Mouse (Mus musculus) gastrocnemius, postnatal 4 days (tissue): ENCODE results near the gene Grk6. TPM values are rescaled to one million over a fixed set of nuclear protein-coding genes. Genes with fewer than 3 reads are reported as not detected.

Source experiments
- DNase-seq, 2 experiments: peaks; one replicate each; pipeline ENCODE4 v3.0.0; 2021 to 2022; ENCODE audit warnings: low spot score in 2 of 2, mixed read lengths in 2 of 2
- total RNA-seq, 2 experiments: library from RNA; stranded (reverse); gene quantifications; 2 replicates each; pipeline ENCODE4 v1.2.3; 2021

The Grk6 gene
- total RNA-seq, 2 experiments from 2014 or later: 32.9 TPM

- DNase-seq: no peak
Measured at GRCm38 (mm10) chr13:55463399-55464026, 18.6 kb downstream of the Grk6 start.

- no peak for DNase-seq
Measured at GRCm38 (mm10) chr13:55464027-55464884, 19.4 kb downstream of the Grk6 start, which contains the start of gene Prr7. TSS of gene Prr7 (plus strand) at chr13:55464267.

GRCm38 (mm10) chr13:55465184-55465583, 20.3 kb downstream of the Grk6 start:
- DNase-seq: no peak

GRCm38 (mm10) chr13:55465830-55466440, 21.1 kb downstream of the Grk6 start:
- no peak for DNase-seq

GRCm38 (mm10) chr13:55468851-55469560, 24.1 kb downstream of the Grk6 start:
- DNase-seq: peak in 1 of 2 experiments; percentile 67

GRCm38 (mm10) chr13:55470372-55470771, 25.5 kb downstream of the Grk6 start:
- DNase-seq: no peak

GRCm38 (mm10) chr13:55471156-55471818, 26.4 kb downstream of the Grk6 start:
- peak; percentile 84 to 86 for DNase-seq

GRCm38 (mm10) chr13:55471819-55472131, 26.9 kb downstream of the Grk6 start:
- DNase-seq: no peak

GRCm38 (mm10) chr13:55472132-55473022, 27.5 kb downstream of the Grk6 start:
- peak in 1 of 2 experiments; percentile 63 for DNase-seq

- no peak for DNase-seq
Measured at GRCm38 (mm10) chr13:55473076-55473831, 28.4 kb downstream of the Grk6 start.

- DNase-seq: no peak
Measured at GRCm38 (mm10) chr13:55473961-55474360, 29.1 kb downstream of the Grk6 start.

GRCm38 (mm10) chr13:55474621-55475069, 29.8 kb downstream of the Grk6 start:
- no peak for DNase-seq

- no peak for DNase-seq
Measured at GRCm38 (mm10) chr13:55475750-55476149, 30.9 kb downstream of the Grk6 start.

- DNase-seq: no peak
Measured at GRCm38 (mm10) chr13:55476256-55476655, 31.4 kb downstream of the Grk6 start.

GRCm38 (mm10) chr13:55477492-55477891, 32.6 kb downstream of the Grk6 start:
- no peak for DNase-seq

- no peak for DNase-seq
Measured at GRCm38 (mm10) chr13:55478036-55478435, 33.2 kb downstream of the Grk6 start.

- DNase-seq: no peak
Measured at GRCm38 (mm10) chr13:55479008-55479407, 34.1 kb downstream of the Grk6 start.

GRCm38 (mm10) chr13:55479929-55480328, 35.1 kb downstream of the Grk6 start:
- no peak for DNase-seq

GRCm38 (mm10) chr13:55482542-55482941, 37.7 kb downstream of the Grk6 start:
- DNase-seq: peak in 1 of 2 experiments; percentile 60
